Mouse (Mus musculus) spleen, adult 2 months (tissue): ENCODE results near the gene Hist1h3b. TPM values are rescaled to one million over a fixed set of nuclear protein-coding genes. Genes with fewer than 3 reads are reported as not detected.
A peak's percentile ranks its signal among the peaks of the same experiment; 100 is the strongest.
"Not testable (repeated sequence)": the region's sequence is repeated elsewhere in the genome, so short reads cannot be mapped to it uniquely, and the experiment has no call there.

Experiments
- DNase-seq, 2 experiments: peaks; one replicate each; pipeline versions ENCODE4 v3.0.0 to v3.0.0-alpha.2; 2012 to 2021; ENCODE audit warnings: low spot score in 2 of 2, low read depth in 1 of 2
- H3K27ac ChIP-seq: fragments of 200-500 bp; 2 replicates; pipeline ENCODE4 v1.5.1; 2012; ENCODE audit warnings: low read length, inconsistent platforms; ENCODE audit not compliant: insufficient read depth
- H3K27me3 ChIP-seq: fragments of 200-500 bp; 2 replicates; pipeline ENCODE4 v1.6.1; 2012; ENCODE audit warnings: mild to moderate bottlenecking, moderate library complexity, low read length, inconsistent platforms; ENCODE audit not compliant: control insufficient read depth, insufficient read depth
- H3K36me3 ChIP-seq: fragments of 200-500 bp; 2 replicates; pipeline ENCODE4 v1.6.1; 2012; ENCODE audit warnings: mild to moderate bottlenecking, low read length, inconsistent platforms; ENCODE audit not compliant: control insufficient read depth, insufficient read depth
- H3K4me1 ChIP-seq: fragments of 200-500 bp; 2 replicates; pipeline ENCODE4 v1.6.1; 2011; ENCODE audit warnings: inconsistent platforms; ENCODE audit not compliant: control insufficient read depth, insufficient read depth, insufficient read length
- H3K4me3 ChIP-seq: fragments of 200-500 bp; 2 replicates; pipeline ENCODE4 v1.5.1; 2011; ENCODE audit warnings: mild to moderate bottlenecking, inconsistent platforms; ENCODE audit not compliant: insufficient read depth, insufficient read length; ENCODE audit errors: extremely low read depth
- CTCF ChIP-seq: fragments of 200-500 bp; IDR thresholded peaks from 2 replicates; pipeline ENCODE4 v1.5.1; 2011; ENCODE audit warnings: mild to moderate bottlenecking, inconsistent platforms; ENCODE audit not compliant: insufficient read depth, insufficient read length, insufficient replicate concordance; ENCODE audit errors: extremely low read depth
- POLR2A ChIP-seq: fragments of 200-500 bp; IDR thresholded peaks from 2 replicates; pipeline ENCODE4 v1.6.1; 2011; ENCODE audit warnings: low read depth, low read length, inconsistent platforms
- WGBS: fragments of 180-500 bp; shearing (Covaris S2); methylation state at CpG from one replicate; pipeline ENCODE4 v1.1.7; 2018; 5-methylcytosine and 5-hydroxymethylcytosine counted together
- polyA plus RNA-seq: library from polyadenylated mRNA; depleted of rRNA; stranded (reverse); fragments of >200 nt; gene quantifications from 2 replicates; pipeline ENCODE4 v1.2.3, GENCODE M21; 2012

Gene Hist1h3b
- polyA plus RNA-seq, 1 experiment = 54.9 TPM

GRCm38 (mm10) chr13:23742007-23742406 is 10.1 kb upstream of the Hist1h3b start:
- Histone ChIP-seq H3K36me3 (no peaks in the 10 kb centered on the region; the same call in 1 of the 2 replicates), H3K4me1 (no peaks in the 10 kb centered on the region; the same call in 1 of the 2 replicates), H3K4me3 (no peak overlapping the region), H3K27me3 (no peaks in the 10 kb centered on the region), H3K27ac (no peak overlapping the region)
- DNase-seq = no peak
- no peak for TF ChIP-seq POLR2A
- no peak for TF ChIP-seq CTCF

DNA sequence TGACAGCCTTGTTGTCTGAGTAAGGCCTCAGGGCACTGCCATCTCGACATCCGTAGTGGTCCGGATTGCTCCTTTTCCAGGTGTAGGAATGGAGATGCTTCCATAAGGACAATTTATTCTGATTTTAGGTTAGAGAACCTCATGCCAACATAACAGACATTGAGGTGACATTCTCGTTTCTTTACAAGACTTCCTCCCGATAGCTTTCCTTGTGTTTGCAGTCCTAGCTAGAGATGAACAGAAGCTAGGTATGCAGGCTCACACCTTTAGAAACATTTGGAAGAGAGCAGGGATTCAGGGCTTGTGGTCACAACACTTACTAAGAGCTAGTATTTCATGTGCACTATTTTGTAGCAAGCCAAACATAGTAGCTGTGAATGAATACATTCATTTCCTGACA is 8.9 kb upstream of the Hist1h3b start:
- no peaks in the 10 kb centered on the region; the same call in 1 of the 2 replicates for H3K36me3 ChIP-seq
- DNase-seq = no peak
- H3K4me3 ChIP-seq = no peak overlapping the region

GRCm38 (mm10) chr13:23743963-23744362 is 8.1 kb upstream of the Hist1h3b start:
- 81% methylated on average over 4 of the region's 4 CpGs for WGBS
- no peak for DNase-seq
- H3K4me3 ChIP-seq = no peak overlapping the region

More for the DNA sequence above, 8.9 kb upstream of the Hist1h3b start:
- no peaks in the 10 kb centered on the region for H3K27me3 ChIP-seq
- H3K4me1 ChIP-seq = no peaks in the 10 kb centered on the region; the same call in none of the 2 replicates
- TF ChIP-seq CTCF = no peak
- no peak for TF ChIP-seq POLR2A
- no peak overlapping the region for H3K27ac ChIP-seq
- 93% methylated on average over 5 of the region's 5 CpGs for WGBS

DNA sequence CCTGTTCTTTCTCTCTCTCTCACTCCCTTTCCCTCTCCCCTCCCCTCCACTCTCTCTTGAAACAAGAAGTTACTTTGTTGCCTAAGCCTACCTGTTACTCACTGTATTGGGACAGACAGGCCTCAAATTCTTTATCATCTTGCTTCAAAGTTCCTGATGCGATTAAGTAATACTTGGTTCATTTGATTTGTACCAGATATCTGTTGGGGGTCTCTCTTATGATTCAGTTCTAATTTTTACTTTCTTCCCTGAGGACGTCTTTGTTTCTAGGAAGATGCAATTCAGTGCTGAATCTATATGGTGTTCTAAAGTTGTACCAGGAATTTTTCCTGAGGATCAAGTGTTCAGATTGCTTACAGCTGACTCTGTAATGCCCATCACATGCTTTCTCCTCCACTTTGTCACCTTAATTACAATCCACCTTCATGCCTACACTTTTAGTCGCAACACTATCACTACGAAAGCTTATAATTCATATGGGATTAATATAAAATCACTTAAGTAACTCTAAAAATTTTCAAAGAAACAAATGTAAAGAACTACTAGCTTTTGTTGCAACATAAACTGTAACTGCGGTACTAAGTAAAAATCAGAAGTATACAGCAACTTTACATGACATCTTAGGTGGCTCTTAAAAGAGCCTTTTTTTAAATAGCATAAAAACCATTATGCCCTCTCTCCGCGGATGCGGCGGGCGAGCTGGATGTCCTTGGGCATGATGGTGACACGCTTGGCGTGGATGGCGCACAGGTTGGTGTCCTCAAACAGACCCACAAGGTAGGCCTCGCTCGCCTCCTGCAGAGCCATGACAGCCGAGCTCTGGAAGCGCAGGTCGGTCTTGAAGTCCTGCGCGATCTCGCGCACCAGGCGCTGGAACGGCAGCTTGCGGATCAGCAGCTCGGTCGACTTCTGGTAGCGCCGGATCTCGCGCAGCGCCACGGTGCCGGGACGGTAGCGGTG is 7.4 kb upstream of the Hist1h3b start:
- Histone ChIP-seq H3K27me3 (no peaks in the 10 kb centered on the region), H3K36me3 (no peaks in the 10 kb centered on the region; the same call in 1 of the 2 replicates), H3K4me3 (peak overlapping the region; percentile 8), H3K4me1 (no peaks in the 10 kb centered on the region; the same call in none of the 2 replicates), H3K27ac (0 out of 2 replicates have a peak overlapping the region, but pooled peaks have one; percentile 41)
- WGBS = 5% methylated on average over 23 of the region's 36 CpGs
- DNase-seq = no peak
- TF ChIP-seq CTCF = no peak
- TF ChIP-seq POLR2A = no peak

More at GRCm38 (mm10) chr13:23743963-23744362, 8.1 kb upstream of the Hist1h3b start:
- no peaks in the 10 kb centered on the region; the same call in none of the 2 replicates for H3K4me1 ChIP-seq
- TF ChIP-seq CTCF = no peak
- no peak for TF ChIP-seq POLR2A
- no peaks in the 10 kb centered on the region for H3K27me3 ChIP-seq
- H3K36me3 ChIP-seq = no peaks in the 10 kb centered on the region; the same call in 1 of the 2 replicates
- no peak overlapping the region for H3K27ac ChIP-seq

- under 1% methylated on average over 28 of the region's 28 CpGs for WGBS
- TF ChIP-seq POLR2A = no peak
- TF ChIP-seq CTCF = no peak
- Histone ChIP-seq H3K27me3 (no peaks in the 10 kb centered on the region), H3K4me3 (peak within 1 kb of the TSS; percentile 75), H3K27ac (peak within 1 kb of the TSS; percentile 100), H3K36me3 (no peaks in the 10 kb centered on the region; the same call in 1 of the 2 replicates), H3K4me1 (no peaks in the 10 kb centered on the region; the same call in none of the 2 replicates)
- DNase-seq = peak; percentile 83 to 85
Observed at GRCm38 (mm10) chr13:23745381-23746161, 6.5 kb upstream of the Hist1h3b start, which contains the start of gene Hist1h3c. Hist1h3c (minus strand) TSS chr13:23745602.

DNA sequence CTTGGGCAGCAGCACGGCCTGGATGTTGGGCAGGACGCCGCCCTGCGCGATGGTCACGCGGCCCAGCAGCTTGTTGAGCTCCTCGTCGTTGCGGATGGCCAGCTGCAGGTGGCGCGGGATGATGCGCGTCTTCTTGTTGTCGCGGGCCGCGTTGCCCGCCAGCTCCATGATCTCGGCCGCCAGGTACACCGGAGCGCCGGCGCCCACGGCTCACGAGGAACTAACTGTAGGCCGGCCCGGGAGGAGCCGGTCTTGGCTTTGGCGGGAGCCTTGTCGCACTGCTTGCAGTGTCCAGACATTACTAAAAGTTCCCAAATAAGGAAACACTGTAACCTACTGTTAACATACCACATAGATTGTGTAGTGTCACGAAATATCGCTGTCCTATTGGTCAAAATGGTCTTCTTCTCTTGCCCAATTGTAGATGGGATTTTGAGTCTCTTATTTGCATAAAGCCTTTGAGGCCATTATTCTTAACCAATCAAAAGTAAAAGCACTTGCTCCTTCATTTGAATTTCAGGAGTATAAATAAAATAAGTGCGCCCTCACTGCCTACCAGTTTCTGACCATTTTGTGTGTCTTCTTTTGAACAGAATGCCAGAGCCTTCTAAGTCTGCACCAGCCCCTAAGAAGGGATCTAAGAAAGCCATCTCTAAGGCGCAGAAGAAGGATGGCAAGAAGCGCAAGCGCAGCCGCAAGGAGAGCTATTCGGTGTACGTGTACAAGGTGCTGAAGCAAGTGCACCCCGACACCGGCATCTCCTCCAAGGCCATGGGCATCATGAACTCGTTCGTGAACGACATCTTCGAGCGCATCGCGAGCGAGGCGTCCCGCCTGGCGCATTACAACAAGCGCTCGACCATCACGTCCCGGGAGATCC is 5.6 kb upstream of the Hist1h3b start, which contains the start of gene Hist1h2bb:
Gene Hist1h2bb (plus strand): TSS at position 534 of the 880 bp plus-strand sequence.
- DNase-seq = peak; percentile 50 to 91
- Histone ChIP-seq H3K27ac (peak within 1 kb of the TSS; percentile 100), H3K4me3 (peak within 1 kb of the TSS; percentile 75)
- H3K27me3 ChIP-seq, H3K36me3 ChIP-seq, H3K4me1 ChIP-seq: not testable (repeated sequence)
- under 1% methylated on average over 40 of the region's 58 CpGs for WGBS
- peak; percentile 24; the same call in 1 of the 2 replicates for TF ChIP-seq POLR2A
